Mouse (Mus musculus) liver (tissue): ENCODE measurements around the gene Wnt11.
A peak's percentile ranks its signal among the peaks of the same experiment; 100 is the strongest.

ENCODE experiments used
- DNase-seq: peaks from one replicate; pipeline ENCODE4 v3.0.0-alpha.2; 2020; ENCODE audit warnings: mixed read lengths

Gene Wnt11

DNA sequence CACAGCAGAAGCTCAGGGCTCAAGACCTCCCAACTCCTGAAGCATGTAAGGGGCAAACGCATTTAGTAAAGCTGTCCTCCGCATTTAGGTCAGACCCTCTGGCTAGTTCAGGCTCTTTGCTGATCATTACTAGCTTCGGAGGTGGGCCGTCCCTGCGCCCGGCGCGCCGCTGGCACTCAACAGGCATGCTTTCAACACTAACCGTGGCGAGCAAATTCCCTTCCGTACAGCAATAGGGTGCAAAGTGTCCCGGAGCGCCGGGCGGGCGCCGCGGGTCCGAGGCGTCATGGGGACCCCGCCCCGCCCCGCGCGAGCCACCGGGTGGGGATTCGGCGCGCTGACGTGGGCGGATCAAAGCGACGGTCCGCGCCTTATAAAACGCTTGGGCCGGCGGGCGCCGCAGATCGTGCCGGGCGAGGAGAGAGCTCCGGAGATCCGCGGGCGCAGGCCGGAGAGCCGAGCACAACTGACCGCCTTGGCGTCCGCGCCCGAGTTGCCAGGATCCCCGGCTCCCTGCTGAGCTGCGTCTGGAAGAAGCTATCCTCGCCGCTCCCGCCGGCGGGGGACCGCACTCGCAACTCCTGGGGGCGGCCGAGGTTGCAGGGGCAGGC is at the start of gene Wnt11:
Gene Wnt11 (plus strand): TSS at position 402 of the 611 bp plus-strand sequence.
- no peak for DNase-seq

GRCm38 (mm10) chr7:98786792-98787612 is 47.9 kb upstream of the Wnt11 start:
- no peak for DNase-seq

DNA sequence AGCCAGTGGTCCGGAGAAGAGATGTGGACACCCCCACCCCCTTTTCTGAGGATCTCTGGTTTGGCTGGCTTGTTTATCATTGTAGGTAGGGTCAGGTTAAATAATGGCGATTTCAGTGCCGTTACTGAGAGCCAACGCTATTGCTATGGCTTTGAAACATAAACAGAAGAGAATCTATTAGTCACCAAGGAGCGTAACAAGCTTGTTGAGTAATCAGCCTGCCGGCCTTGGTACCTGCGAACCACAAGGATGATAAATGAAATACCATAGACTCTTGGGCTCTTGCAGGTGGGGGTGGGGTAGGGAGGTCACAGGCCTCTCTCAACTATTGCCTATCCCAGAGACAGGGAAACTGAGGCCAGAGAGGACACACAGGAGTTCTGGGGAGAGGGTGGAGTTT is 46.2 kb upstream of the Wnt11 start:
- no peak for DNase-seq

GRCm38 (mm10) chr7:98789121-98789520 is 45.8 kb upstream of the Wnt11 start:
- DNase-seq: no peak

DNA sequence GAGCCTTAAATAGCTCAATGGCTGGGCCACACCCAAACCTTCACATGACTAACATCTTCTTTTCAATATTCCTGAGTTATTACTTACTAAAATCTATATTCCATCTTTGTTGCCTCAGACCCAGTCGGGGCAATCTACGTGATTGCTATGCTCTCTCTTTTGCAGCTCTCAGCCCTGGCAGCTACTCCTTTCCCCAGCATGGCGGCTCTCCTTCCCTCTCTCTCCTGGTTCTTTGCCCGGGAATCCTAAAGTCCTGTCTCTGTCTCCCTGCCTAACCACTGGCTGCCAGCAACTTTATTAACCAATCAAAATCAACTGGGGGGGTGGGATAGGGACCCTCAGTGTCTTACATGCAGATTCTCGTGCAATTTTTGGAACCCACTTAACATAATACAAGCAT is 43.0 kb upstream of the Wnt11 start:
- DNase-seq: no peak

DNA sequence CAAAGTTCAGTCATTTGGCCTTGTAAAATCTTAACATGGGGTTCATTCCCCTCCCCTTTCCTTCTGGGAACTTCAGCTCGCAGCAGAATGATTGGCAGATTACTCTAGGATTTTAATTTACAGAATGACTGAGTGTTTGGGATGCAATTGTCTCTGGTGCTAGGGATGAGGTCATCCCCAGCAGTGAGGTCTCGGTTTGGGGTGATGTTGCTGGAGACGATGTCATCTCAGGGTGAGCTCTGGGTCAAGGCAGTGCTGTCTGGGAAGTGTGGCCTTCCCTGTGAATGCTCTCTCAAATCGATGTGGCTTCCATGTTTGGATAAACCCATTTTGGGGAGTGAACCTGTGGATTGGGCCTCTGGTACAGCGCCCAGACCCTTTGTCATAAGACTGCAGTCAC is 41.1 kb upstream of the Wnt11 start:
- DNase-seq: no peak

DNA sequence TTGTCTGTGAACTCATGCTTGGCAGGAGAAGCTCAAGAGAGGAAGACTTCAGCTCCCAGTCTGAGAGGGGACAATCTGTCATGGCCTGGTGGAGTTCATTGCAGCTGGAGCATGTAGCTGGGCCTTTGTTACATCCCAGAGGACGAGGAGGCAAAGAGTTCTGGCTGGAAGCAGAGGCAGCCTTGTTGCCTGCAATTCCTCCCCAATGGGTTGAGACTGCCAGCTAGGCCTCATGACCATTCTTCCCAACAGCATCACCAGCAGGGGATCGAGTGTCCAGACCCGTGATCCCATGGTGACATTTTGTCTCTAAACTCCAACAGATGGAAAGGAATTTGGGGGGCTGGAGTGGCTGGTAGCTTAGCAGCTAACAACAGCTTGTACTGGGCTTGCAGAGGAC is 40.5 kb upstream of the Wnt11 start:
- DNase-seq: no peak

- DNase-seq: no peak
Measured at GRCm38 (mm10) chr7:98795637-98796036, 39.3 kb upstream of the Wnt11 start.

GRCm38 (mm10) chr7:98797347-98798133 is 37.4 kb upstream of the Wnt11 start:
- no peak for DNase-seq

- DNase-seq: no peak
Measured at GRCm38 (mm10) chr7:98798134-98798417, 36.8 kb upstream of the Wnt11 start.

- DNase-seq: no peak
Measured at GRCm38 (mm10) chr7:98800435-98800834, 34.5 kb upstream of the Wnt11 start.

DNA sequence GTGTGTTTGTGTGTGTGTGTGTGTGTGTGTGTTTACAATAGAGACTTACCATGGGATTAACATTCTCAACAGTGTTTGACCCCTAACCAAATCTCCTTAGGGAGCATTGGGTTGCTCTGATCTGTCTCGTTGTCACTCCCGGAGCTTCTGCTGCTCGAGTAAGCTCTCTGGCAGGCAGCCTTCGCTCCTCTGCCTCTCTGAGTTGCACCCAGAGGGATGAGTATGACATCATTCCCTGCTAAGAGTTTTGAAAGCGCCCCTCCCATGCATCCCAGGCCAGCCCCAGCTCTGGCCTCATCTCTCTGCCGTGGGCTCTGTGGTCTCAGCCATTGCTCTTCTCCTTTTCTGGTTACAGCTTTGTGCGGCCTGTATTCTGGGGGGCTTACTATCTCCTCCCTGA is 33.8 kb upstream of the Wnt11 start:
- no peak for DNase-seq

GRCm38 (mm10) chr7:98803181-98803580 is 31.7 kb upstream of the Wnt11 start:
- no peak for DNase-seq

GRCm38 (mm10) chr7:98804841-98805772 is 29.8 kb upstream of the Wnt11 start:
- no peak for DNase-seq

GRCm38 (mm10) chr7:98806961-98807360 is 28.0 kb upstream of the Wnt11 start:
- DNase-seq: no peak

GRCm38 (mm10) chr7:98809372-98809771 is 25.5 kb upstream of the Wnt11 start:
- no peak for DNase-seq

DNA sequence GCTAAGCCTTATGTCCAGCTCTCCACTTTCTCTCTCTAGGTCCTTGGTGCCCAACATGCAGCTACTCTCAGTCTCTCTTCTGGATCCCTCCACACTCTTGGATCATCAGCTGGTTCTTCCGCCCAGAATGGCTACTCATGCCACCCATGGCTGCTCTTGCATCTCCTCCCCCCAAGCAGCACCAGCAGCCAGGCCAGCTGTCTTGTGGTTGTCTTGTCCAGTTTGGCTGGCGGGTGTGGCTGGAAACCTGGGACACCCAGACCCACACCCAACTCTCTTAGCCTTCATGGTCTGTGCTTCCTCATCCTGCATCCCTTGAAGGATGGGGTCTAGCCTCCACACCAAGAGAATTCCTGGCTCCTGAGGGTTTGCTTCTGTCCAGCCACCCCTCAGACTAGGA is 24.3 kb upstream of the Wnt11 start:
- DNase-seq: no peak

DNA sequence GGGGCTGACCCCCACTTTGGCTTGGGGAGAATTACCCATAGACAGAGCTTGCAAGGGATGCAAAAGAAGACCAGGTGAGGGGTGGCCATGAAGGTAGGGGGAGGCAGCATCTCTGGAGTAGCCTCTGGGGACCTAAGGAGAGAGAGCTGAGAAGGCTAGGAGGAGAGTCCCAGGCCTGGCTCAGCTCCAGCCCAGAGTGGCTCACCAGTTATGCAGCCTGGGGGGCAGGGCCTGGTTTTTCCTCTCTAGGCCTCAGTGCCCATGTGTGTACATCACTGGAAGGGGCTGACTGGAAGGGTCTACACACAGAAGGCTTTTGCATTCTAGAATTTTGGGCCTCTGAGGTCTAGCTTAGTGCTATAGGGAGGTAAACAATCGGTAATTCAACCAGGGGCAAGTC is 14.4 kb upstream of the Wnt11 start:
- DNase-seq: no peak

- DNase-seq: no peak
Measured at GRCm38 (mm10) chr7:98822881-98823280, 12.0 kb upstream of the Wnt11 start.

GRCm38 (mm10) chr7:98823896-98824822 is 10.8 kb upstream of the Wnt11 start:
- DNase-seq: no peak

DNA sequence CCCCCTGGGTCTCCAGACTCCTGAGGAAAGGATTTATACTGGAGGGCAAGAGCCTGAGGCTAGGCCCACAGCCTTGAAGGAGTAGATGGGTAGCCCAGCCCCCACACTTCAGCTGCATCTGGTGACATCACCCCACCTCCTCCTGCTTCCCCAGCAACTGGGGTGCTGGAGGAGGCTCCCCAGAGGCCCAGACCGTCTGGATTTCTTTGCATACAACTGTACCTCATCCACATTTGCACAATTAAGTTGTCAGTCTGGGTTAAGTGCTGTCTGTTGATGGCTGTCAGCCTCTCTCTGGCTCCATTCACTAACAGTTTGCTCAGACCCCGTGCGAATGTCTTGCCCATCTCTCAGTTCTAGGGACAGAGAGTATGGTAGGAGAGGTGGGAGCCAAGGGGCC is 6.9 kb upstream of the Wnt11 start:
- no peak for DNase-seq

DNA sequence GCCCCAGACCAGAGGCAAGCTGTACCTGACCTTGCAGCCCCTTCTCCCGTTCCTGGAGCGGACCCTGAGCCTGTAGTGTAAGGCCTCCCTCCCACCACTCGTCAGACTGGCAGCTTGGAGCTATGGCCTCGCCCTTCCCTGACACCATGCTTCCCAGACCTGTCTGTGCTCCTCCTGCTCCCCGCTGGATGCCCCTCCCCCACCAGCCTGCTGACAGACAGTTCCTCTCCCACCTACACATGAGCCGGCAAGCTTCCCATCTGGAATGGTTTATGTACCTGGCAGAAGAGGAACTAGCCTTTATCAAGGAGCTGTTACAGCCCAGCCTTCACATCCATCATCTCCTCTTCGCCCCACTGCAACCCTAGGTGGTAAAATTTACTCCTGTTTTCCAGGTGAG is 6.0 kb upstream of the Wnt11 start:
- DNase-seq: peak; percentile 46
